Mouse (Mus musculus): ENCODE measurements around the gene Elane. TPM values are rescaled to one million over a fixed set of nuclear protein-coding genes. Genes with fewer than 3 reads are reported as not detected.

Elane gene
- total and polyA plus RNA-seq, 3 experiments: 0.07 TPM; not detected in 2

DNA sequence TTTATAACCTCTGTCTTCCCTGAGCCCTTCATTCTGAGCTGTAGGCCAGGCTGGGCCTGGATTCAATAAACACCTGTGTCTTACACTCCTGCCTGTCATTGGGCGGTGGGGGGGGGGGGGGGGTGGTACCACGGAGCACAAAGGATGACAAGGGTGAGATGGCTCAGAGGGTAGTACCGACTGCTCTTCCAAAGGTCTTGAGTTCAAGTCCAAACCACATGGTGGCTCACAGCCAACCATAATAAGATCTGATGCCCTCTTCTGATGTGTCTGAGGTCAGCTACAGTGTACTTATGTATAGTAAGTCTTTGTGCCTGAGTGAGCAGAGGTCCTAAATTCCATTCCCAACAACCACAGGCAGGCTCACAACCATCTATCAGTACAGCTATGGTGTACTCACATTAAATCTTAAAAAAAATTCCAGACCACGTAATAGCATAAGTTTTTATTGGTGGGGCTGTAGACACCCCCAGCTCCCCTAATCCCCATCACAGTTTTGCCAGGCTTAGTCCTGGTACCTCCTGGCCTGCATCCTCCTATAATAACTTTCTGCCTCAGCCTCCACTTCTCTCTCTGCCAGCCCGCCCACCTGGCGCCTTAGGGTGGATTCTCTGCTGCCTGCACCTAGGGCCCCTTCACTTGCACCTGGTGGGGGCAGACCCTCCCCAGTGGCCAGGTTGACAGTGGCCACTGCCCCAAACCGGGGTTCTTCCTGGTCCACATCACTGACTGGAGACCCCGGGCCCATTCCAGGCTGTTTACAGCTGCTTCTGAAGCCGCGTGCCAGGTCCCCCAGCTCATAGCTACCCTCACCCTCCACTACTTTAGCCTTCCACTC, 21.5 kb upstream of the Elane start:
- DNase-seq (ENCODE audit: low read depth, low spot score): peak; percentile 68
- Histone ChIP-seq H3K27me3 (ENCODE audit: control insufficient read depth in 1 of 2, insufficient read depth in 2 of 2, low read length in 2 of 2) (no peaks in the 10 kb centered on the region), H3K79me2 (ENCODE audit: control insufficient read depth, insufficient read depth, low read length, poor library complexity) (peaks cover 5% of the 10 kb centered on the region; the same call in 1 of the 2 replicates), H3K4me3 (ENCODE audit: control insufficient read depth in 1 of 2, insufficient read depth in 1 of 2, low read depth in 2 of 2, low read length in 2 of 2) (no peak overlapping the region), H3K27ac (ENCODE audit: control insufficient read depth, low read depth, low read length) (no peak overlapping the region), H3K36me3 (ENCODE audit: control insufficient read depth in 1 of 2, insufficient read depth in 2 of 2, low read length in 2 of 2) (peaks cover 0 to 16% of the 10 kb centered on the region in 2 experiments; a peak in 2 of 4 replicates), H3K4me1 (ENCODE audit: control insufficient read depth in 1 of 2, insufficient read depth in 2 of 2, low read length in 2 of 2) (no peaks in the 10 kb centered on the region), H3K9me3 (replicated peaks; ENCODE audit: insufficient read depth, low read length) (no peaks in the 10 kb centered on the region), H3K9ac (ENCODE audit: control insufficient read depth, low read depth, low read length, poor library complexity, severe bottlenecking) (no peak overlapping the region)
- TF ChIP-seq TAL1 (IDR thresholded peaks at IDR 0.05; ENCODE audit: low read length) (no peak), SMC3 (IDR thresholded peaks at IDR 0.05; ENCODE audit: low read depth, low read length) (peak; percentile 9; the same call in 1 of the 2 replicates), MEF2A (IDR thresholded peaks at IDR 0.05; ENCODE audit: extremely low read depth, insufficient replicate concordance, low read depth, low read length, poor library complexity, severe bottlenecking) (no peak), CTCF (IDR thresholded peaks at IDR 0.05 in 2 of 3, conservative IDR thresholded peaks at IDR 0.05 in 1 of 3; ENCODE audit: control insufficient read depth in 1 of 3, insufficient read depth in 1 of 3, low read depth in 2 of 3, low read length in 3 of 3, poor library complexity in 1 of 3, severe bottlenecking in 1 of 3) (no peak), ZMIZ1 (IDR thresholded peaks at IDR 0.05; ENCODE audit: low read depth, low read length) (peak; percentile 67; the same call in 1 of the 2 replicates), POLR2AphosphoS5 (IDR thresholded peaks at IDR 0.05; ENCODE audit: borderline replicate concordance, low read depth, low read length) (no peak; the same call in 1 of the 2 replicates), MXI1 (IDR thresholded peaks at IDR 0.05; ENCODE audit: low read depth, low read length) (0 out of 2 replicates have a peak, but pooled peaks have one; percentile 16), CHD2 (IDR thresholded peaks at IDR 0.05; ENCODE audit: low read length) (0 out of 2 replicates have a peak, but pooled peaks have one; percentile 8), POLR2A (IDR thresholded peaks at IDR 0.05; ENCODE audit: control insufficient read depth in 1 of 2, insufficient read depth in 1 of 2, low read depth in 1 of 2, low read length in 2 of 2, poor library complexity in 1 of 2) (peak in 1 of 2 experiments; percentile 69; a peak in 1 of 4 replicates)

DNA sequence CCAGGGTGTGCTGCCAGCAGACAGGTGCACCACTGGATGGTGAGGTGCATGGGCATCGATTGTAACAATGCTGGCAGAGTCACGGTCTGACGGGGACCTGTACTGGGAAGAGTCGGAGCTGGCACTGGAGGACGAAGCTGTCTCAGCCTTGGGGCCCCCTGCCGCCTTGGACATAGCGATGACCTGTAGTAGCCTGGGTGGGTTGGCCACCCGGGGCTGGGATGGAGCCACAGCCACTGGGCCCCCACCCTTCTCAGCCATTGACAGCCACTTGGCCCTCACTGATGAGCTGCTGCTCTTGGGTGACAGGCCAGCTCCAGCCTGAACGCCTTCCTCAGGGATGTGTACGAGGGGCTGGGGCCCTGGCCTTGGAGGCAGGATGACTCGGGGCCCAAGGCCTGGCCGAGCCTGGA, 20.9 kb upstream of the Elane start:
- DNase-seq (ENCODE audit: low read depth, low spot score): no peak
- Histone ChIP-seq H3K4me3 (ENCODE audit: control insufficient read depth in 1 of 2, insufficient read depth in 1 of 2, low read depth in 2 of 2, low read length in 2 of 2) (no peak overlapping the region), H3K9me3 (replicated peaks; ENCODE audit: insufficient read depth, low read length) (no peaks in the 10 kb centered on the region), H3K27me3 (ENCODE audit: control insufficient read depth in 1 of 2, insufficient read depth in 2 of 2, low read length in 2 of 2) (no peaks in the 10 kb centered on the region), H3K36me3 (ENCODE audit: control insufficient read depth in 1 of 2, insufficient read depth in 2 of 2, low read length in 2 of 2) (peaks cover 0 to 12% of the 10 kb centered on the region in 2 experiments; a peak in 2 of 4 replicates), H3K4me1 (ENCODE audit: control insufficient read depth in 1 of 2, insufficient read depth in 2 of 2, low read length in 2 of 2) (no peaks in the 10 kb centered on the region), H3K9ac (ENCODE audit: control insufficient read depth, low read depth, low read length, poor library complexity, severe bottlenecking) (no peak overlapping the region), H3K27ac (ENCODE audit: control insufficient read depth, low read depth, low read length) (no peak overlapping the region), H3K79me2 (ENCODE audit: control insufficient read depth, insufficient read depth, low read length, poor library complexity) (no peaks in the 10 kb centered on the region; the same call in 1 of the 2 replicates)
- TF ChIP-seq SMC3 (IDR thresholded peaks at IDR 0.05; ENCODE audit: low read depth, low read length) (no peak), SIN3A (IDR thresholded peaks at IDR 0.05; ENCODE audit: low read length) (no peak), RCOR1 (IDR thresholded peaks at IDR 0.05; ENCODE audit: low read depth, low read length) (no peak), POLR2AphosphoS2 (IDR thresholded peaks at IDR 0.05; ENCODE audit: low read length) (peak; percentile 98)
